Mouse (Mus musculus): ENCODE data around the gene Vav2.
A peak's percentile ranks its signal among the peaks of the same experiment; 100 is the strongest.

Gene Vav2

GRCm38 (mm10) chr2:27320820-27321219 is 106.0 kb downstream of the Vav2 start:
- DNase-seq (ENCODE audit: low spot score in 2 of 2) = no peak

- DNase-seq (ENCODE audit: low spot score in 2 of 2) = no peak
These were observed 108.2 kb downstream of the Vav2 start for GRCm38 (mm10) chr2:27318606-27319005.

GRCm38 (mm10) chr2:27318197-27318596 is 108.6 kb downstream of the Vav2 start:
- DNase-seq (ENCODE audit: low spot score in 2 of 2) = no peak

GRCm38 (mm10) chr2:27316167-27316566 is 110.7 kb downstream of the Vav2 start:
- no peak for DNase-seq (ENCODE audit: low spot score in 2 of 2)

- DNase-seq (ENCODE audit: low spot score in 2 of 2) = no peak
These were observed 112.6 kb downstream of the Vav2 start for GRCm38 (mm10) chr2:27314269-27314668.

DNA sequence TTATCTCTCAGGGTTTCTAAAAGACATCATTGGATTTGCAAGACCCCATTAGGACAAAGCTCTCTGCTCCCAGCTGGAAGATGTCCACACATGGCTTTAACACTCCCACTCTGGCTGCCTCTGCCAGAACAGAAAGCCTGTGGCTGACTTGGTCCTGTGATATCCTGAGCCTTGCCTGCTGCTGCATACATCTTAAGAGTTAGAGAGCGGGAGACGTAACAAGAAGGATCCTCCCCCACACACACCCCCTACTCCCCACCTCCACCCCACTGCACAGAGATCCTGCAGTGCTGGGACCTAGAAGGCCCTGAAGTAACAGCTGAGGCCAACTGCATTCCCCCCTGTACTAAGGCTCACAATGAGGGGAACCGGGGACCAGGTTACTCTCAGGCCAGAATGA is 114.3 kb downstream of the Vav2 start:
- DNase-seq (ENCODE audit: low spot score in 2 of 2) = no peak

DNA sequence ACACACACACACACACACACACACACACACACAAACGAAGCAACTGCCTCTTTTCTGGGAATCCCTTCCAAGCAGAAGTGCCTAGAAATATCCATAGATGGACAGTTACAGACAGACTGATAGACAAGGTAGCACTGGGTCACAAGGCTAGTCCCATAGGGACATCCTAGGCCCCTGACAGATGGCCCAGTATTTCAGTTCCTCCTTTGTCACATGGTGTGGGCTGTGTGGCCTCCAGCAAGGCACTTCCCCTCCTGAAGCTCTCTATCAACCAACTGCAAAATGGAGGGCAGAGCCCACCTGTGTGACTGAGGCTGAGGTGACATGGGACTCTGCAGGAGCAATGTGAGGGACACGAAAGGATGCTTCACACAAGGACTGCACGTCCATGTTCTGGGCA is 115.2 kb downstream of the Vav2 start:
- peak in 1 of 2 experiments; percentile 35 for DNase-seq (ENCODE audit: low spot score in 2 of 2)

DNA sequence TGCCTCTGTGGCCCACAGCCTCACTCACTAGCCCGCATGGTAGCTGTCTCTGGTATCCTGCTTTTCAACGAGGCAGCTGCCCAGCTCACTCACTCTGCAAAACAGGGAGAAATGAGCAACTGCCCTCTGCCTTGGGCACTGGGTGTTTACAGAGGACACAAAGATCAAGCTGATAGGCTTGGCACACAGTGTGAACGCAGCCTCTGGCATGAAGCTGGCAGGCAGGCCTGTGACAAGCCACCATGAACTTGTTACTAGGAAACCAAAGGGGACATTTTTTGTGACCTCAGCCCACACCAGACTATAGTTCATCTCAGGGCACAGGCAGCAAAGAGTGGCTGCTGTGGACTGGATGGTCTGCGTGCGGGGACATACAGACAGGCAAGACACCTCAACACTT is 115.9 kb downstream of the Vav2 start:
- no peak for DNase-seq (ENCODE audit: low spot score in 2 of 2)

GRCm38 (mm10) chr2:27310221-27310620 is 116.6 kb downstream of the Vav2 start:
- DNase-seq (ENCODE audit: low spot score in 2 of 2) = no peak

DNA sequence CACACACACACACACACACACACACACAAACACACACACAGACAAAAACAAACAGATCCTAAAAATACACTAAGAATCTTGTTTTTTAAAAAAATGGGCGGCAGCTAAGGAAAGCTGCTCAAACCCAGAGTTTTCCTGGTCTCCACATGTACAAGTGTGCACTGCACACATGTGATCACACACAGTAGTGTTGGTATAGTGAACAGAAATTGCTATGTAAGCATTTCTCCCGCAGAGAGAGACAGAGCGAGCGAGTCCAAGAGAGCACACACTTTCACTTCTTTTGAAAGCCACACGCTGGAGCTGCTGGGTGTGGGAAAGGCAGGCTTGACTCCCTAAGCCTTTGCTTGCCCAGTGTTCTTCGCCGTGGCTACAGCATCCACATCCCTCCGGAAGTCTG is 120.2 kb downstream of the Vav2 start:
- no peak for DNase-seq (ENCODE audit: low spot score in 2 of 2)

- DNase-seq (ENCODE audit: low spot score in 2 of 2) = no peak
These were observed 122.1 kb downstream of the Vav2 start for GRCm38 (mm10) chr2:27304741-27305140.

- DNase-seq (ENCODE audit: low spot score in 2 of 2) = no peak
These were observed 122.8 kb downstream of the Vav2 start for GRCm38 (mm10) chr2:27304074-27304473.

GRCm38 (mm10) chr2:27301444-27302111 is 125.3 kb downstream of the Vav2 start:
- DNase-seq (ENCODE audit: low spot score in 2 of 2) = no peak

GRCm38 (mm10) chr2:27300725-27301443 is 125.9 kb downstream of the Vav2 start:
- DNase-seq (ENCODE audit: low spot score in 2 of 2) = no peak

DNA sequence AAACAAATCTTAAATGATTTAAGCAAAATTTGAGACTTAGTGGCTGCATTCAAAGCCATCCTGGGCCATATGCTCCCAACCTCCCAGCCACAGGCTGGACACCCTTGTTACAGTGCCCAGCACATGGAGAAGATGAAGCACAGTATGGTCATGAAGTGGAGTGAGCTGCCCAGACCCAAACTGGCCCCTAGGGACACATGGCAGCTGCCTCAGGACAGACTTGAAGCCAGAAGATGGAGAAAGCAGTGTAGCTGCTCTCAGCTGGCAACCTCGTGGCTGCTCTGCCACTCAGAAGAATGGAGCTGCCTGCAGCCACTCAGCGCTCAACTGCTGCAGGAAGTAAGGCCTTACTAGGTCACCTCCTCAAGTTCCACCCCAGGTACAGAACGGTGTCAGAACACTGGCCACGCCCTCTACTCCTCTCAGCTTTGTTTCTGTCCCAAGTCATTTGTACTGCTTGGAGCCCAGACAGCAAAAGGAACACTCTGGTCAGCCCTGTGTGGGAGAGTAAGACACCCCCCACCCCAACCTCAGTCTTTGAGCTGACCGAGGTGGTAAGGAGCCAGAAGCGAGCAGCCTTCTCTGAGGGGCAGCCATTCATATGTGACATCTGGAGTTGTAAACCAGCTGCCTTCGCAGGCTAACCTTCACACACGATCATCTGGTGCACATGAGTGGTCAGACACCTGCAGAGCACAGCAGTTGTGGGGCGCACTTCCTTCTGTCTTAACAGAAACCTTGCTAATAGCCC is 130.0 kb downstream of the Vav2 start:
- DNase-seq (ENCODE audit: low spot score in 2 of 2) = peak; percentile 20 to 24

DNA sequence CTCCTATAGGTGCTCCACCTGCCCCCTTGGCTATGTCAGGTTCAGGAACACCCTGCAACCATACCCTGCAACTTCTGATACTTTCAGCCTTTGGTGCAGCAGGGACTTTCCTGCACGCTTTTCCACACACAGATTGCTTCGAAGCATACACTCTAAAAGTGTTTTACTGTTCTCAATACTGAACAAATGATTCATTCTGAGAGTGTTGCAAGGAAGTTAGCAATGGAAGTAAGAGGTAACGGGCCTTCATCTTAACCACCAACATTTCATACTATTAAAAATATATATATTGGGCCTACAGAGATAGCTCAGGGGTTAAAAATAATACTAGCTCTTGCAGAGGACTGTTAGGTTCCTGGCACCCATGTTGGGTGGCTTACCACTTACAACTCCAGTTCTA is 132.1 kb downstream of the Vav2 start:
- DNase-seq (ENCODE audit: low spot score in 2 of 2) = no peak

DNA sequence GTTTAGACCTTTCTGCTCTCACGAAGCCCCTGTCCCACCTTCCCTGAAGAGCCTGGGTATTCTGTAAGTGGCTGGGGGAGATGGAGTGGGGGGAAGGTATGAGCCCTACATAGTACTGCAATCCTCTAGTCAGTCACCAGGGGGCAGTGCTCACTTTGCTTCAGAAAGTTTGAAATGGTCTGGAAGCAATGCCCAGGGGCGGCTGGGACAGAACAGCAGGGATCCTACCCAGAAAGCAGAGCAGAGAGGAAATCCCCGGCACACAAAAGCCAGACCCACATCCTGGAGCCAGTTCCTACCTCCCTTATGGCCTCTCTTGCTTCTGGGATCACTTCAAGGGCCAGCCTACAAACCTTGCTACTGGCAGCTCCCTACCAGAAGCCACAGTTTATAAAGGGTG is 137.8 kb downstream of the Vav2 start:
- peak; percentile 51 to 71 for DNase-seq (ENCODE audit: low spot score in 2 of 2)

DNA sequence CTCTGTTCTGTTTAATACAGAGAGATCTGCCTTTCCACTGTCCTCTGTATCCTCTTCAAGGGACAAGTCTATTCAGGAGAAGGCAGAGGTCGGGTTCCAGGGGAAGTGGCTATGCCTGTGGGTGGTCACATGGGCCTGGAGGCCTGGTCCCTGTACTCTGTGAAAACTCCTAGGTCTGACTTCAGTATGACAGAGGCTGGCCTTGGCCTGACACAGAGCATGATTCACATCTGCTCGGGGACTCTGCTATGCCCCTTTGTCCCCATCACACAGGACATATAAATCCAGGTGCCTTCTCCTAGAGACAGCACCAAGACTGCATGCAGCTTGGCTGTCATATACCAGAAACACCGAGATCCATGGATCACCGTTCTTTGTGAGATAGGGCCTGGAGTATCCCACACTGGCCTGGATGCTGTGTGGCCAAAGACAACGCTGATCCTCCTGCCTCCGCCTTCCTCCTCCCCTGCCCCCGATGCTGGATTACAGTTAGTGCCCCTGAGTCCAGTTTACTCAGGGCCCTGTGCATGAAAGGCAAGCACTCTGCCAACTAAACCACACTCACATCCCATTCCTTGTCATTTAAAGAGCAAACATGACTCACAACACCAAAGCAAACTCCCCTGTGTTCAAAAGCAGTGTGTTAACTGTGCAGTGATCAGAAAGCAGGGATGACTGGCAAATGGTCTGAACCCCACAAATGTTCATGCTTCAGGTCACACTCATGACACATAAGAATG is 139.7 kb downstream of the Vav2 start:
- DNase-seq (ENCODE audit: low spot score in 2 of 2) = no peak

GRCm38 (mm10) chr2:27284441-27284840 is 142.4 kb downstream of the Vav2 start:
- no peak for DNase-seq (ENCODE audit: low spot score in 2 of 2)

DNA sequence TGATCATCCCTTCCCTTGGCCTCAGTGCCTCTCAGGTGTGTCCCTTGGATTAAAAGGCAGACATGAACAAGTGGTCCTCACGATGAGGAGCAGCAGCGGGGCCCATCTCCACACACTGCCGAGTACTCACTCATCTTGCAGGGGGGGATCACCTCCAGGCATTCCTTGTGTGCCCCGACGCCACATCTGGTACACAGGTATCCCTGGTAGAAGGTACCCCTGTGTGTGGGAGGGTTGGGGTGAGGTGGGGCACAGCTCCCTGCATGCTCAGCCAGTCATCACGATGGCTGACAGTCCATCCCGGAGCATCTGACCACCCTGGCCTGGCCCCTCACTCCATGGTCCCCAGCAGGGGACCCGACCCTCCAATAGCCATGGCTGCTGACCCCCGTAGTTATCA is 145.1 kb downstream of the Vav2 start:
- DNase-seq (ENCODE audit: low spot score in 2 of 2) = no peak

- DNase-seq (ENCODE audit: low spot score in 2 of 2) = peak; percentile 41 to 69
These were observed 145.8 kb downstream of the Vav2 start for GRCm38 (mm10) chr2:27280920-27281611.

Data from spleen, postnatal 14 days (tissue).